Mouse (Mus musculus): ENCODE measurements around the gene Mesp2.

The Mesp2 gene

DNA sequence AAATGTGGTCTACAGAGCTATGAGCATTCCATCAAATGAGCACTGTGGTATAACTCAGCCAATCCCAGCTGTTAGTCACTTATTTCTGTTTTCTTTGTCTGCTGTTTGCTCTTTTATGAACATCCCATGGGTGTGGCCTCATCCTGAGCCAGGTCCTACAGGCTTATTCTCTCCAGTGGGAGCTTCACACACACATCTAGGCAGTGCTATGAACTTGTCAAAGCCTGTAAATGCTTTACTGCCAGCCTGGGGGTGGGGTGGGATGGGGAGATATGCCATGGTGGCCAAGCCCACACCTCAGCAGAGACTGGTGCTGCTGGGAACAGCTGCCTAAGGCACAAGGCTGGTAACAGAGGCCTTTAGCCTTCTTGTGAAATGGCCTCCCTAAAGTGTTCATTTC lies 22.5 kb downstream of the Mesp2 start:
- no peak for DNase-seq (ENCODE audit: low read depth, low spot score)
- Histone ChIP-seq H3K36me3 (ENCODE audit: control insufficient read depth, insufficient read depth, low read length, poor library complexity, severe bottlenecking) (no peaks in the 10 kb centered on the region), H3K27me3 (ENCODE audit: control insufficient read depth, insufficient read depth, low read length, poor library complexity, severe bottlenecking) (no peaks in the 10 kb centered on the region)

DNA sequence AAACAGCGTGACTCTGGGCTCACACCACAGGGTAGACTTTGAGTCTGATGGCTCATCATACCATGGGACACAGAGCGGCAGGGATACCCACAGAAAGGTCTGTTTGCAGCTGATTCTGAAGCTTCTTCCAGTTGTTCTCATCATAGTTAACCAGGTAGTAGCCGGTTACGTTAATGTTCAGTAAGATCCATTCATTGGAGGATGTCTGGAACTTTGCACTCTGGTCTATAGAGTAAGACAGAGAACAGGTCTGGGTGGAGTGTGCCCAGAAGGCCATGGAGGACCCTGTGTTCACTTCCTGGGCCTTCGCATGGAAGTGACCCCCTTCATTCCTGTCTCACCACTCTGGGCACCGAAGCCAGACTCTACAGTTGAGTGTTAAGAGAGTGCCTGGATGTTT lies 24.7 kb downstream of the Mesp2 start:
- H3K36me3 ChIP-seq (ENCODE audit: control insufficient read depth, insufficient read depth, low read length, poor library complexity, severe bottlenecking): no peaks in the 10 kb centered on the region
- DNase-seq (ENCODE audit: low read depth, low spot score): no peak
- H3K27me3 ChIP-seq (ENCODE audit: control insufficient read depth, insufficient read depth, low read length, poor library complexity, severe bottlenecking): no peaks in the 10 kb centered on the region

DNA sequence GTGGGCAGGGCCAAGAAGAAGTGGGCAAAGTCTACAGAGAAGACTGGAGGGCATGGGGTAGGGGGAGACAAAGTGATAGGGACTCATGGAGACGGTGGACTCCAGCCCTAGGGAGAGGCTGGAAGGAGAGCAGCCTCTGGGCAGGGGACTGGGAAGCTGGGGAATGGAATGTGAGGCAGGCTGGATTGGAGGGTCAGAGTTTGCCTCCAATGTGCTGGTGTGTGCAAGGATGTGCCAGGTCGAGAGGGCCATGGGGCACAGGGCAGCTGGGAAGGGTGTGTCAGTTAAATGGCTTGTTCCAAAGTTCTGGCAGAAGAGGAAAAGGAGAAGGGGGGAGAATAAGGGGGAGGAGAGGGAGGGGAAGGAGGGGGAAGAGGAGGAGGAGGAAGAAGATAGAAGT lies 26.7 kb downstream of the Mesp2 start:
- H3K36me3 ChIP-seq (ENCODE audit: control insufficient read depth, insufficient read depth, low read length, poor library complexity, severe bottlenecking): no peaks in the 10 kb centered on the region
- H3K27me3 ChIP-seq (ENCODE audit: control insufficient read depth, insufficient read depth, low read length, poor library complexity, severe bottlenecking): no peaks in the 10 kb centered on the region
- DNase-seq (ENCODE audit: low read depth, low spot score): no peak

DNA sequence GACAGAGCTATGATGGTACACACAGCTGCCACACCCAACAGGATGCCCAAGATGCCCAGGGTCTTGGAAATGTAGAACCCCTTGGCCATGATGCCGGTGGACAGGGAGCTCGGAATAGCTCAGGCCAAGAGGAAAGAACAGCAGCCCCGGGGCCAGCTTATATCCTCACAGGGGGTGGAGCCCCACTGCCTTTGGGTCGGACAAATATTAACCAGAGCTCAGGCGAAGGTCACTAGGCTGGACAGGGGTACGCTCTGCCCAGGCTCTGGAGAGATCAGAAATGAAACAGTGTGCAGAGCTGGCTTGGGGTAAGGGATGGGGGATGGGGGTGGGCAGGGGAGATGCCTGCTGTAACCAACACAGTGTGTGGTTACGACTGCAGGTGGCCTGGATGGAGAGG lies 31.6 kb downstream of the Mesp2 start:
- Histone ChIP-seq H3K27me3 (ENCODE audit: control insufficient read depth, insufficient read depth, low read length, poor library complexity, severe bottlenecking) (no peaks in the 10 kb centered on the region), H3K36me3 (ENCODE audit: control insufficient read depth, insufficient read depth, low read length, poor library complexity, severe bottlenecking) (no peaks in the 10 kb centered on the region)
- no peak for DNase-seq (ENCODE audit: low read depth, low spot score)

DNA sequence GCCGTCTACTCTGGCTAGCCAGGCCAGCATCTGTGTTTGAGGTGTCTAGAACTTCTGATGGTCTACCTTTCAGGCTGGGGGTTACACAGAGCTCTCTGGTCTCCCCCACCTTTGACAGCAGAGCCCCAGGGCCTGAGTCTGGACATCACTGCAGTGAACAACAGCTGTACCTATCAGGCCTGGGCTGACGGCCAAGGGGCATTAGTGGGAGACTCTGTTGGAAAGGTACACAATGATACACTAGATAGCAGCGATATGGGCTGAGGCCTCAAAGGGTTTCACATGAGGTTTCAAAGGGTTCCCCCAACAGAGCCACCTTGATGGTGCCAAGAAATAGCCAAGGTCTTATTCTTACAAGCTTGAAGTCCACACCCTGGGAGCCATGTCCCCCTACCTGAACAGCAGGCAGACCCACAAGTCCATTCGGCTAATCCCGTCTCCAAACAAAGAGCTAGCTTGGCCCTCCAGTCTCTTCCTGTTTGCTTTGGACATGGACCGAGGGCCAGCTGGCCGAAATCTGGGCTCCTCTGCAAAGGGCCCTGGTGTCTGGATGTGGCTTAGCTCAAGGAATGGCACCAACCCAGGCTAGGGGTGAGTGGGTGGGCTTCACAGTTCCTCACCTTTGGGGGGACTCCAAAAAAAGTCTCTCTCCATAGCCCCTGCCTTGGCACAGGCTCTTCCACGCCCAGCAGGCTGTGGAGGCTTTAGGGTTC lies 33.7 kb downstream of the Mesp2 start:
- Histone ChIP-seq H3K36me3 (ENCODE audit: control insufficient read depth, insufficient read depth, low read length, poor library complexity, severe bottlenecking) (no peaks in the 10 kb centered on the region), H3K27me3 (ENCODE audit: control insufficient read depth, insufficient read depth, low read length, poor library complexity, severe bottlenecking) (no peaks in the 10 kb centered on the region)
- no peak for DNase-seq (ENCODE audit: low read depth, low spot score)

DNA sequence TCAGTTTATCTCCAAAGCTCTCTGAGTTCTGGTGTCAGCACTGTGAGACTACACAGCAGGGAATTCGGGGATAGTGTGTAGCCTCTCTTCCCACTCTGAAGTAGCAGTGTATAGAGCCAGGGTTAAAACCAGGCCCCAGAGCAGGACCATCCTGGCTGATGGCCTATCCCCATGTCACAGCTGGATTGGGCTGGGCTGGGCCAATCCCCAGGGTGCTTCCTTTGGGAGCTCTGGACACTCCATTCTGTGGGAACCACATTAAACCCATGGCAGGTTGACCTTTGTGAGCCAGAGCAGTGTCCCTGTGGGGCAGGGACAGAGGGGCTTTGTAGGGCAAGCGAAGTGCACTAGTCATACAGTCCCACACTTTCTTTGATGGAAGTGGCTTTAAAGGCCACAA lies 35.8 kb downstream of the Mesp2 start:
- no peaks in the 10 kb centered on the region for H3K36me3 ChIP-seq (ENCODE audit: control insufficient read depth, insufficient read depth, low read length, poor library complexity, severe bottlenecking)
- no peaks in the 10 kb centered on the region; the same call in 1 of the 2 replicates for H3K27me3 ChIP-seq (ENCODE audit: control insufficient read depth, insufficient read depth, low read length, poor library complexity, severe bottlenecking)
- DNase-seq (ENCODE audit: low read depth, low spot score): no peak

DNA sequence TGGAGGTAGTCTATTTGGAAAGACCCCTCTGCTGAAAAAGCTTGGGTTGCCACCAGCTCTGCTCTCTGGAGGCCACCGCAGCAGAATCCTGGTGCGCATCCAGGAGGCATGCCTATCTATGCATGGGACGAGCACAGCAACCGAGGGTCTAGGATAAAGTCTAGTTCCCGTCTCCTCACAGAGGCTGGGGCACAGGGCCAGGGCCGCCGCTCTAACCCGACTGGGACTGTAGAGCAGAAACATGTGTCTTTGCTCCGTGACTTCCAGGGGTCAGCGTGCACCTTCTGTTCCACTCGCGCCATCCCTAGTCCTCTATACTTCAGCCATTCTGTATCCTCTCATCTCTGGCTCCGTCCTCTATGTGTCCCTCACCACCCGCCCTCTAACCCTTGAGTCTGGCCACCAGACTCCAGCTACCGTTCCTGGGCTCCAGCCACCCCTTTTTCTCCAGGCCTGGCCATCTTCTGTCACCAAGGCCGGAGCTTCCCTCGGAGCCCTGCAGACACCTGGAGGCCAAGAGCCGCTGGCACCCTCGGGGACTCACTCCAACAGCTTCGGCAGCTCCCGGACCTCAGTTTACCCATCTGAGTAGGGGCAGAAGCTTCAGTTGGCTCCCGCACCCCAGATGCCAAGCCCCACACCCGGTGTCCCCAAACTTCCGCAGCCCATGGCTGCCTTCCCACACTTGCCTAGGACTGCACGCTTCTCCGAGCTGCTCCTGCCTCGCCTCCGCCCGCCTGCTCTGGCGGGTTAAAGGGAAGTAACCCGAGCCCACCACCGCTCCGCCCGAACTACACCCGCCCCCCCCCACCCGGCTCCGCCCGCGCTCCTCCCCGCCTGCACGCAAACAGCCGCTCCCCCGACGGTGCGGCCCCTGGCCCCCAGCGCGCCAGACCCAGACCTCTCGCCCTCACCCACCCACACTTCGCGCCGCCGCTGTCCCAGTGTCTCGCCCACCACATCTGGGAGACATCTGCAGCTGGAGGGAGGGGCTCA lies 37.2 kb downstream of the Mesp2 start:
- no peaks in the 10 kb centered on the region for H3K36me3 ChIP-seq (ENCODE audit: control insufficient read depth, insufficient read depth, low read length, poor library complexity, severe bottlenecking)
- no peak for DNase-seq (ENCODE audit: low read depth, low spot score)
- no peaks in the 10 kb centered on the region; the same call in 1 of the 2 replicates for H3K27me3 ChIP-seq (ENCODE audit: control insufficient read depth, insufficient read depth, low read length, poor library complexity, severe bottlenecking)

DNA sequence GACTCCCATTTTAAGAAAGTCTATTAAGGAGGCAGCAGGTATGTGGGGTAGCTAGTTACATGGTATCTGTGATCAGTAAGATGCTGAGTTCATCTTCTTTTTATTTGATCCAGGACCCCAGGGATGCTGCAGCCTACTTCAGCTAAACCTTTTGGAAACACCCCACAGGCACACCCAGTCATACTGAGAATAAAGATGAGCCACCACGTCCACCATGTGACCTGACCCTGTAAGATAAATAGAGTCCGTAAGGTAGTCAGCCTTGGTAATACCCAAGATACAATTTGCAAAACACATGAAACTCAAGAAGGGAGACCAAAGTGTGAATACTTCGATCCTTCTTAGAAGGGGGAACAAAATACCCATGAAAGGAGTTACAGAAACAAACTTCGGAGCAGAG lies 45.8 kb downstream of the Mesp2 start:
- DNase-seq (ENCODE audit: low read depth, low spot score): no peak
- H3K36me3 ChIP-seq (ENCODE audit: control insufficient read depth, insufficient read depth, low read length, poor library complexity, severe bottlenecking): no peaks in the 10 kb centered on the region
- H3K27me3 ChIP-seq (ENCODE audit: control insufficient read depth, insufficient read depth, low read length, poor library complexity, severe bottlenecking): no peaks in the 10 kb centered on the region

DNA sequence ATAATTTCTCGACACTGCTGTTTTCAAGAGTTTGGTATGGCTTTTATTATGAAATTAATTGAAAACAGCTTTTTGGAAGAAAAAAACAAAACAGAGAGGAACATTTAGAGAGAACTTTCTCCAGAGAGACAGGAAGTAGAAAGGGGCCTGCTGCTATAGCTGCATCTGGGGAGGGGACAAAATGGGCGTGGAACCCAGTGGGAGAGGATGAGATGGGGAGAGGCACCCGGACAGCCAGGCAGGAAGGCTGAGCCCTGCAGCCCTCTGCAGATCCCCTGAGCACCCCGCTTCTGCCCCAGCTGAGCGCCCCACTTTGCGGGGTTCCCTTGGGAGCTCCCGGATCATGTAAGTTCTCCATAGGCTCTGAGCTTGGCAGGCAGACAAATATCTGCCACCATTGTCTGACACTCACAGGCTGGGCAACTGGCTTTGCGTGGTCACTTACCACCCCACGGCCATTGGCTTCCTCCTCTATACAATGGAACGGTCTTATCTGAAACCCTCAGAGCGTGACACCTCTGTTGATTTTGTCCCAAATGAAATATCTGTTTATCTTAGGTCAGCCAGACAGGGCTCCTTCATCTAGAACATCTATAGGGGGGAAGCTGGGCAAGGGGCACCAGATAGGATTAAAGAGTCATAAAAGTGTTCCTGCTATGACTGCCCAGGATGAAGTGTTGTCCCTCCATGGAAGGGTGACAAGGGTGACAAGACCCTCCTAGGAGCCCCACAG lies 47.8 kb downstream of the Mesp2 start:
- H3K27me3 ChIP-seq (ENCODE audit: control insufficient read depth, insufficient read depth, low read length, poor library complexity, severe bottlenecking): no peaks in the 10 kb centered on the region
- H3K36me3 ChIP-seq (ENCODE audit: control insufficient read depth, insufficient read depth, low read length, poor library complexity, severe bottlenecking): no peaks in the 10 kb centered on the region
- no peak for DNase-seq (ENCODE audit: low read depth, low spot score)

DNA sequence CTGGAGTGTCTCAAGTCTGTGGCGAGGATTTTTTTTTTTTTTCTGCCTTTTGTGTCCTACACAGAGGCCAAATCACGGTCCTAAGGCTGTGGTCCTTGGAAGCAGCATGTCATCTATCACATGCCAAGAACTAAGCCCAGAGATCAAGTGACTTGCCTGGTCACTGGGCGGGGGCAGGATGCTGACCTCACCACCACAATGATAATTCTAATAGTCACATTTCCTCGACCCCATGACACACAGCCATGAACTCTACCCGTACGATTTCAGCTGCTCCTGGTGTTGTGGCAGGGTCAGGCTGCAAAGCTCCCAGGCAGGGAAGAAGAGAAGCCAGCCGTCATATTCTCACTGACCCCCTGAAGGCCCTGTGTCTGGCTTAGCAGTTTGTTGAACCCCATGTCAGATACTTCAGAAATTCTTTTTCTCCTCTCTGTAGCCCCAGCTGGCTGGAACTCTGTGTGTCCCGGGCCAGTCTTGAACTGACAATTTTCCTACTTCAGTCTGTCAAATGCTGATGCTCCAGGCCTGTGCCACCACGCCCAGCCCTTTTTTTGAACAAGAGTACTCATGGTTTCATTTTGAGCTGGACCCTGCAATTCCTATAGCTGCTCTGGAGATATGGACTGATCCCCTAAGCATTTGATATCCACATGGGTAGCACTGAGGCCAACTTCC lies 48.6 kb downstream of the Mesp2 start:
- Histone ChIP-seq H3K36me3 (ENCODE audit: control insufficient read depth, insufficient read depth, low read length, poor library complexity, severe bottlenecking) (no peaks in the 10 kb centered on the region), H3K27me3 (ENCODE audit: control insufficient read depth, insufficient read depth, low read length, poor library complexity, severe bottlenecking) (no peaks in the 10 kb centered on the region)
- no peak for DNase-seq (ENCODE audit: low read depth, low spot score)

DNA sequence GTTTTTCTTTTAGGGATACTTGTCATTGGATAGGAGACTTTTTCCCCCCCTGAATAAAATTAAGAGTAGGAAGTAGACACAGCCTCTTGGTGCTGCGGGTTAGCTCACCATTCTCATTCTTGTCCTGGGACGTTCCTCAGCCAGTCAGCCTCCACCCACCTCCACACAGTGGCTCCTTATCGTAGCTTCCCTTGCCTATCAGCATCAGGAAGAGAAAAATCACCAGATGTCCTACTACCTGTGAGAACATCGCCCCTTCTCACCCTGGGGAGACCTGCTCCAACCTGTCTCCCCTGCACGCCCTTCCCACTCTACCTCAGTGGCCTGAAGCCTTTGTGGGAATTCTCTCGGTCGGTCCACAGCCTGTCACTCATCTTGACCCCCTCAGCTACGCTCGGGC lies 50.3 kb downstream of the Mesp2 start, which contains the start of gene Anpep:
TSS of gene Anpep (minus strand) at position 249 of the 400 bp plus-strand sequence.
- Histone ChIP-seq H3K27me3 (ENCODE audit: control insufficient read depth, insufficient read depth, low read length, poor library complexity, severe bottlenecking) (no peaks in the 10 kb centered on the region), H3K36me3 (ENCODE audit: control insufficient read depth, insufficient read depth, low read length, poor library complexity, severe bottlenecking) (no peaks in the 10 kb centered on the region)
- DNase-seq (ENCODE audit: low read depth, low spot score): no peak

DNA sequence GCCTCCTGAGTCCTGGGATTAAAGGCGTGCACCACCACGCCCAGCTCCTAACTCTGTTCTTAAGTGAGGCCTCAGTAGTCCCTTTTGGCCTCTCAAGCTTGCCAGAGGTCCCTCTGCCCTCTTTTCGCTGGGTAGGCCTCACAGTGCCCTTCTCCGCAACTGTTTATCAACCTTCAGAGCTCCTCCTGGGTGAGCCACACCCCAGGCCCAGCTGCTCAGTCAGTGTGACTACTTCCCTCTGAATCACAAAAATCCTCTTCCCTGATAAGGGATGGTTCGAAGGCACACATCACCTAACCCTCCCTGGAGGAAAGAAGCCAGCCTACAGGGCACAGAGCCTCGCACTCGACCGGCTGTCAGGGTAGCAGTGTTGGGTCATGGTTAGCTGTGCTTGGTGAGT lies 51.3 kb downstream of the Mesp2 start:
- DNase-seq (ENCODE audit: low read depth, low spot score): no peak
- Histone ChIP-seq H3K36me3 (ENCODE audit: control insufficient read depth, insufficient read depth, low read length, poor library complexity, severe bottlenecking) (no peaks in the 10 kb centered on the region), H3K27me3 (ENCODE audit: control insufficient read depth, insufficient read depth, low read length, poor library complexity, severe bottlenecking) (no peaks in the 10 kb centered on the region)

Measured in splenic B cell, adult 2 months (primary cell).